Mouse (Mus musculus) heart, embryonic 14.5 days (tissue): ENCODE results near the gene 9230104L09Rik. TPM values are rescaled to one million over a fixed set of nuclear protein-coding genes. Genes with fewer than 3 reads are reported as not detected.

Experiments used
- ATAC-seq: fragments of 200-750 bp; cut with Nextera tagmentation; 2 replicates; pipeline ENCODE4 v1.8.0; 2017; ENCODE audit warnings: low read depth, moderate TSS enrichment; ENCODE audit not compliant: insufficient number of reproducible peaks, insufficient read depth, low FRiP score
- H3K27ac ChIP-seq, 2 experiments: fragments of 200-500 bp in 1 of 2; fragments of 300-500 bp in 1 of 2; sonication (generic) in 1 of 2; replicated peaks in 1 of 2; 2 replicates each; pipeline ENCODE4 v1.5.1; 2012 to 2014; ENCODE audit warnings: low read depth in 2 of 2, low read length in 2 of 2, control low read depth in 1 of 2, mild to moderate bottlenecking in 1 of 2, mixed read lengths in 1 of 2; ENCODE audit not compliant: control insufficient read depth in 1 of 2, insufficient read depth in 1 of 2
- H3K27me3 ChIP-seq: fragments of 300-500 bp; sonication (generic); 2 replicates; pipeline ENCODE4 v1.6.1; 2014; ENCODE audit warnings: mild to moderate bottlenecking, low read length, control low read depth; ENCODE audit not compliant: control insufficient read depth, insufficient read depth
- H3K36me3 ChIP-seq: fragments of 300-500 bp; sonication (generic); 2 replicates; pipeline ENCODE4 v1.6.1; 2014; ENCODE audit warnings: mild to moderate bottlenecking, control low read depth, low read length, mixed read lengths; ENCODE audit not compliant: control insufficient read depth, insufficient read depth
- H3K4me1 ChIP-seq, 2 experiments: fragments of 200-500 bp in 1 of 2; fragments of 300-500 bp in 1 of 2; sonication (generic) in 1 of 2; 2 replicates each; pipeline ENCODE4 v1.6.1; 2012 to 2014; ENCODE audit warnings: low read length in 2 of 2, control low read depth in 1 of 2, mixed read lengths in 1 of 2; ENCODE audit not compliant: control insufficient read depth in 2 of 2, insufficient read depth in 2 of 2
- H3K4me2 ChIP-seq: fragments of 300-500 bp; sonication (generic); 2 replicates; pipeline ENCODE4 v1.6.1; 2014; ENCODE audit warnings: mild to moderate bottlenecking, low read length
- H3K4me3 ChIP-seq, 2 experiments: fragments of 200-500 bp in 1 of 2; fragments of 300-500 bp in 1 of 2; sonication (generic) in 1 of 2; 2 replicates each; pipeline ENCODE4 v1.5.1; 2012 to 2014; ENCODE audit warnings: low read length in 2 of 2, mild to moderate bottlenecking in 2 of 2, control low read depth in 1 of 2, low read depth in 1 of 2, moderate library complexity in 1 of 2; ENCODE audit not compliant: control insufficient read depth in 1 of 2, insufficient read depth in 1 of 2
- H3K9ac ChIP-seq: fragments of 300-500 bp; sonication (generic); 2 replicates; pipeline ENCODE4 v1.6.1; 2014; ENCODE audit warnings: mild to moderate bottlenecking, low read length
- H3K9me3 ChIP-seq: fragments of 300-500 bp; sonication (generic); 2 replicates; pipeline ENCODE4 v1.6.1; 2016; ENCODE audit warnings: low read length, control low read depth; ENCODE audit not compliant: control insufficient read depth
- WGBS: fragments of 180-500 bp; shearing (Covaris S2); extraction: QIAGEN DNeasy Blood & Tissue Kit; methylation state at CpG from one replicate; pipeline ENCODE4 v1.1.7; 2014; 5-methylcytosine and 5-hydroxymethylcytosine counted together
- polyA plus RNA-seq: library from polyadenylated mRNA; unstranded; fragments of >200 nt; fragmentation: Nextera tagmentation; extraction: Ambion mirVana; gene quantifications from 2 replicates; pipeline ENCODE4 v1.2.1, GENCODE M21; 2014

The 9230104L09Rik gene
- polyA plus RNA-seq, 1 experiment from 2014 or later, result 0.32 TPM

DNA sequence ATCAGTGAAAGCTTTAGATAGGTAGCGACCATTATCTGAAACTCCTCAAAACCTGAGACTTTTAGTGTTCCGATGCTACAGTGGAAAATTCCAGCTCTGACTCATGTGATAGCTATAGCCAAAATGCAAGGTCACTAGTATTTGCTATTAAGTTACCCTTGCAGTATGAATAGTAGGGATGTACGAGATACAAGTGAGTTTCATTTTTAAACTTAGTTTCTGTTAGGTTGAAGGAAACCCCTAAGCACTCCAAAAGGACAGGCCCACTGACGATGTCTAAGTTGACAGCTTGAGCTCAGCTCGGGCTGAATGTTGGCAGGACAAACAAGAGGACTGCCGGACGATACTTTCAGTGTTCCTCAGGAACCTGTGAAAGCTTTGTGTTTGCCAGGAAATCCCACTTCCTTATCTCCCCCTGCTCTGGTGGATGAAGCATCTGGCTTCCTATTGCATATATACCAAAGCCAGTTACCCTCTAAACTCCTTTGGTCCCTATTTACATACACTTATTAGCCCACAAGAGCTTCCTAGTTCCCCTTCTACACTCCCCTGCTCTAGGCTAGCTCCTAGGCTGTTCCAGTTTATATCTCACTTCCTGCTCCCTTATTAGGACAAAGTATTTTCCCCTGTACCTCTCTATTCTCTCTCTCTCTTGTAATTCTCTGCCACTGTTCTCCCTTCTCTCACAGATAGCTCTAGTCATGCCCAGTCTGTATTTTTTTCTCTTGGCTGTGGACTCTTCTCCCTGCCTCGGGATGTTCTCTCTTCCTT lies 8.0 kb downstream of the 9230104L09Rik start:
- peak; percentile 26; the same call in 1 of the 2 replicates for ATAC-seq
- Histone ChIP-seq H3K4me1 (peaks cover 2 to 17% of the 10 kb centered on the region in 2 experiments), H3K36me3 (no peaks in the 10 kb centered on the region), H3K9me3 (no peaks in the 10 kb centered on the region), H3K4me3 (no peak overlapping the region), H3K4me2 (peak overlapping the region; percentile 40), H3K27ac (peak overlapping the region; percentile 29 to 50), H3K27me3 (no peaks in the 10 kb centered on the region), H3K9ac (no peak overlapping the region)
- WGBS, result 25% methylated on average over 8 of the region's 8 CpGs

- no peaks in the 10 kb centered on the region for H3K9me3 ChIP-seq
- 0 out of 2 replicates have a peak overlapping the region, but pooled peaks have one; percentile 30 for H3K4me2 ChIP-seq
- no peak overlapping the region for H3K9ac ChIP-seq
- peaks cover 0 to 1% of the 10 kb centered on the region in 2 experiments; a peak in 1 of 4 replicates for H3K4me1 ChIP-seq
- H3K27ac ChIP-seq, result no peak overlapping the region
- no peak overlapping the region for H3K4me3 ChIP-seq
- no peaks in the 10 kb centered on the region for H3K27me3 ChIP-seq
- WGBS, result 38% methylated on average over 8 of the region's 8 CpGs
- H3K36me3 ChIP-seq, result no peaks in the 10 kb centered on the region
- peak; percentile 31; the same call in 1 of the 2 replicates for ATAC-seq
Observed at GRCm38 (mm10) chr2:148851116-148851906, 13.5 kb downstream of the 9230104L09Rik start.

DNA sequence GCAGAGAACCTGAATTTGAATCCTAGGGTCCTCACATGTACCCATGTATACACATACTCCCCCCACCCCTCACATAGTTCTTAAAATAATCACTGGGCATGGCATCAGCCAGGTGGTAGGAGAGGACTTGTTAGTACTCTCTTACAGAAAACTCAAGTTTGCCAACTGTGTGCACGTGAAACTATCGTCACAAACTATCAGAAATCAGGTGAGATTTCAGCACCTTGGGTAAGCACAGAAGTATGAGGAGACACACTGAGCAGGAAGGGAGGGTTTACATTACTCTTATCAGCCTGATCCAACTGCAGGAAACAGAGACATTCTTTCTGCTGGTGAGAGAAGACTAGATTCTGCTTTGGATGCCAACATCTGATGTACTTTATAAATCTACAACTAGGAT lies 25.6 kb downstream of the 9230104L09Rik start:
- no peak for ATAC-seq
- Histone ChIP-seq H3K9me3 (no peaks in the 10 kb centered on the region), H3K4me2 (no peak overlapping the region), H3K27me3 (no peaks in the 10 kb centered on the region), H3K36me3 (no peaks in the 10 kb centered on the region), H3K27ac (no peak overlapping the region), H3K9ac (no peak overlapping the region), H3K4me3 (no peak overlapping the region), H3K4me1 (no peaks in the 10 kb centered on the region)
- 40% methylated on average over 2 of the region's 2 CpGs for WGBS

DNA sequence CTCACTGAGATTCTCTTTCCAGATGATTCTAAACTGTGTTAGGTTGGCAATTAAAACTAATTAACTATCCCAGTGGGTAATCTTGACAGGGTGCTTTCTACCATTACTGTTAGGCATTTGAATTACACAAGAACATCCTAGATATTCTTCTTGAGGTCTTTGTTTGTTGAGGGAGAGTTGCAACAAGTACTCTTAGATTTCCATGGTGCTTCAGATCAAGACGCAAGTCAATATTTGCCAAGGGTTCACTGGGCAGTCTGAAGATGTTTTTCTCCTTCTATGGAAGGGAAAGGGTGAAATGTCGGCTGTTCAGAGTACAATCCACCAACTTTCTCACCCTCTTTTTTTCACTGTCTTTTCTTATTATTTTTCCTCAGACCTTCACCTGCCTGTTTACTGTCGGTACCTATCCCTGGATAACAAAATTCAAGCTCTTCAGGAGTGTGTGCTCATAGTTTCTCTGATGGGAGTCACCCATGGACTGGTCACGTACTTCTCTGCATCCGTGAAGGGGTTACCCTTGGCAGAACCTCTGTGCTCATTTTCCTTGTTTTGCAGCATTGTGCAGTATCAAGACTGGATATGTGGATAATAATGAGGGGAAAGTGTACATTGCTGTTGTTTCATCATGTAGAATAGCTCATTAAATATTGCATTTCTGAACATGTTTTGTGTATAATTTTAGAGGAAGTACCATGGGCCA lies 26.6 kb downstream of the 9230104L09Rik start:
- Histone ChIP-seq H3K36me3 (no peaks in the 10 kb centered on the region), H3K9me3 (no peaks in the 10 kb centered on the region), H3K4me3 (no peak overlapping the region), H3K4me1 (no peaks in the 10 kb centered on the region), H3K4me2 (no peak overlapping the region), H3K27me3 (no peaks in the 10 kb centered on the region), H3K9ac (no peak overlapping the region), H3K27ac (no peak overlapping the region)
- no peak for ATAC-seq
- WGBS, result 79% methylated on average over 5 of the region's 5 CpGs

- no peaks in the 10 kb centered on the region for H3K9me3 ChIP-seq
- H3K4me3 ChIP-seq, result no peak within 1 kb of the TSS
- ATAC-seq, result no peak
- no peak within 1 kb of the TSS for H3K27ac ChIP-seq
- no peaks in the 10 kb centered on the region for H3K27me3 ChIP-seq
- no peaks in the 10 kb centered on the region for H3K36me3 ChIP-seq
- H3K9ac ChIP-seq, result no peak within 1 kb of the TSS
- H3K4me1 ChIP-seq, result no peaks in the 10 kb centered on the region
- 64% methylated on average over 4 of the region's 4 CpGs for WGBS
- no peak within 1 kb of the TSS for H3K4me2 ChIP-seq
Observed at GRCm38 (mm10) chr2:148834912-148835311, 29.9 kb downstream of the 9230104L09Rik start, which contains the start of gene Cst9. TSS of gene Cst9 (plus strand) at chr2:148835147.

GRCm38 (mm10) chr2:148825986-148826385 lies 38.9 kb downstream of the 9230104L09Rik start:
- no peak overlapping the region for H3K4me3 ChIP-seq
- 31% methylated on average over 1 of the region's 1 CpGs for WGBS
- H3K27ac ChIP-seq, result no peak overlapping the region
- H3K27me3 ChIP-seq, result no peaks in the 10 kb centered on the region
- no peak overlapping the region for H3K4me2 ChIP-seq
- no peaks in the 10 kb centered on the region for H3K9me3 ChIP-seq
- ATAC-seq, result no peak
- H3K4me1 ChIP-seq, result no peaks in the 10 kb centered on the region
- H3K9ac ChIP-seq, result no peak overlapping the region
- no peaks in the 10 kb centered on the region for H3K36me3 ChIP-seq

GRCm38 (mm10) chr2:148819909-148820308 lies 44.9 kb downstream of the 9230104L09Rik start, which contains the start of gene Cst13:
TSS of gene Cst13 (plus strand) at chr2:148820081.
- Histone ChIP-seq H3K4me1 (no peaks in the 10 kb centered on the region), H3K36me3 (no peaks in the 10 kb centered on the region), H3K9me3 (no peaks in the 10 kb centered on the region), H3K27me3 (no peaks in the 10 kb centered on the region), H3K27ac (no peak within 1 kb of the TSS), H3K4me2 (no peak within 1 kb of the TSS), H3K9ac (no peak within 1 kb of the TSS), H3K4me3 (no peak within 1 kb of the TSS)
- ATAC-seq, result no peak
